Mouse (Mus musculus): ENCODE measurements around the gene Gramd1c.
A peak's percentile ranks its signal among the peaks of the same experiment; 100 is the strongest.

The Gramd1c gene

DNA sequence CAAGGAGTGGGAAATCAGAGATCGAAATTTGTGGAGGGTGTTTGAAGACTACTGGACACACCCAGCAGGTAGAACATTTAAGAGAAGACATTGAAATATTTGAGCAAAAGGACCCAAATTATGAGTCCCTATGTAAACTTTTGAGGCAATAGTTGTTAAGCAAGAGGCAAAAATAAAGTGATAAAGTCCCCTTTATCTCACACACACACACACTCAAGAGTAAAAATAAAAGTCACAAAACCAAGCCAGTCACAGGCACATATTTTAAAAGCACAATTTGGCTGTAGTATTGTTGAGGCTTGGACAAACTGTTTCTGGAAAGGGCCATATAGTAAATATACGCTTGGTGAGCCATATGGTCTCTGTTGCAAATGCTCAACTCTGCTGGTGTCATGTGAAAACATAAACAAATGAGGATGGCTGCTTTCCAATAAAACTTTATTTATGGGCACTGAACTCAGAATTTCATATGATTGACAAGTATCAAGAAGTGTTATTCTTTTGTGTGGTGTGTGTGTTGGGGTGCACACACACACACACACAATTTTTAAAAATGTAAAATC, 44.1 kb downstream of the Gramd1c start:
- DNase-seq (ENCODE audit: low spot score): no peak

DNA sequence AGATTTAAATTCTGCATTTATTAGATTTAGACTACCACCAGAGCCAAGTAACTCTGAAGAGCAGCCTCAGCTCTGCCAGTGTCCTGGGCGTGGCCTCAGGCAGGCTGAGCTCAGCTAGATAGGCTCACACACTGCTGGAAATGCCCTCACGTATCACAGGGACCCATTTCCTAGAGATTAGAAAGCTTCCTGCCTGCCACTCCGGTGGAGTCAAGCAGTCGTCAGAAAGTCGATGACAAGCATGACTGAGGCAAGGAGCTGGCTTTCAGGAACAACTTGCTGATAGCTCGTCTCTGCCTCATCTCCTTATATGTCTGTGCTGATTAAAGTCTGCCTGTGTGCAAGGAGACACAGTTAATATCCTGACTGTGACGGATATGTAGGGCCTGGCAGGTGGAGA, 44.8 kb downstream of the Gramd1c start:
- no peak for DNase-seq (ENCODE audit: low spot score)

DNA sequence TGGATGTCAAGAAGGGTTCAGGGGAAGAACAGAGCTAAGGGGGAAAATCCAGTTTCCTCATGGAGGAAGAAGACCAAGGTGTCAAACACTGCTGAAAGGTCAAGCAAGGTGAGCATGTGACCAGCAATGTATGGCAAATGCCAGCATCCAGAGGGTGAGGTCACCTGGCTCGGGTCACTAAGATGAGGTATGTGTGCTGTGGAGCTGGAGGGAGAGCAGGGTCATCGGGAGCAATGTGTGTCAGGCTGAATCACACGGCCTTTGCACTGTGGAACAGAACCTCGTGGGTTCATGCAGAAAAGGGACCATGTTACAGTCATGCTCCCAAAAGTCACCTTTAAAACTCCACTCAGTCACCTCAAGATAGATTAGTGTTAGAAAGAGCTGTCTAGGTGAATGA, 45.4 kb downstream of the Gramd1c start:
- no peak for DNase-seq (ENCODE audit: low spot score)

DNA sequence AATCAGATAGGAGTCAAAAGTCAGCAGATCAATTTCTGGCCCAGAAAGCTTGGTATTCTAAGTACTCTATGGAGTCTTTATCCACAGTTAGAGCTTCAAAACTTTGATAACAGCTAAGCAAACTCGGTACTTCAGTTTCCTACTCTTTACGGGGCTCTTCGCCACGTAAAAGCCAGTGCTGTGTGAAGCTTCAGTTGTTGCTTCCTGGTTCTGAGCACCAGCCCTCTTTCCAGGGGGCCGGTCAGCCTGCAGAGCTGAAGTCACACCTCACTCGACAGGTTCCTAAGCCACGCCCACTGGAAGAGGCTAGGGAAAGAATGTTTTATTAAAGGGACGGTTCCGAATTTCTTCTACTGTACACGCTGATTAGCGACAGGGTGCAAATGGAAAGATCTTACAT, 47.0 kb downstream of the Gramd1c start:
- DNase-seq (ENCODE audit: low spot score): peak; percentile 35

DNA sequence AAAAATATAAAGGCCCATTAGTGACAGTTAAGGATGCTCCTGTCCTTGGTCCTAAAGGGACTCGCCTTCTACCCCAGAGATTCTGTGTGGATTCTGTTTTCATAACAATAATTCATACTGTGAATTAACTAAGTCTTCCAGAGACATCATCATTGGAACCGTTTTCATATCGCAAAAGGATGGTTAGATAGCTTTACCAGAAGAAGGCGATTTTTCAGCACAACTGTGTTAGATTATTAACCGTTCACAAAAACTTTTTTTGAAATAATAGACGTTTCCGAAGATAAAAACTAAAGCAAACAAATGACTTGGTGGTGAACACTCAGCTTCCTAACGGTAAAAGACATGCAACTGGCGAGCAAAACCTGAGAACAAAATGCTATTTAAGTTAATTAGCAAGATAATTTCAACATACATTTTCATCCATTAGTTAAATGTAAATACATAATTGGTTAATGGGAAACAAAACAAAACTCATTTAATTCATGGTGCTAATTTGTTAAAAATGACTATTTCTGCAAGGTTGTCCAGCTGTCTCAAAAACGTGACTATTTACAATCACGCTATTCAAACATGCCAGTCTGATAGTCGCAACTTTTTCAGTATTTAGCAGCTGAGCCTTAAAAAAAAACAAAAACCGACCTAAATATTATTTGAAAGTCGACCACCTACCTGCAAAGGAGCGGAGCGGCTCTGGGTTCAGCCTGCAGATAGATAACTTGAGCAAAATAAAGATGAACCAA, 47.6 kb downstream of the Gramd1c start:
- no peak for DNase-seq (ENCODE audit: low spot score)

DNA sequence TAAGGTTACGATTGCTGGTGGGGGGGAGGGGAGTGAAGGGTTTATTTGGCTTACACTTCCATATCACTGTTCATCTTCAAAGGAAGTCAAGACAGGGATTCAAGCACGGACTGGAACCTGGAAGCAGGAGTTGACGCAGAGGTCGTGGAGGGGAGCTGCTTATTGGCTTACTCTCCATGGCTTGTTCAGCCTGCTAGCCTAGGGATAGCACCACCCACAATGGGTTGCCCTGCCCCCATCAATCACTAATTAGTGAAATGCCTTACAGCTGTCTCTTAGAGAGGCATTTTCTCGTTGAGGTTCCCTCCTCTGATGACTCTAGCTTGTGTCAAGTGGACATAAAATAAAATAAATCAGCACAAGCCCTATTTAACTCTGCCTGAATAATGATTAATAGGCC, 52.1 kb downstream of the Gramd1c start:
- DNase-seq (ENCODE audit: low spot score): no peak

DNA sequence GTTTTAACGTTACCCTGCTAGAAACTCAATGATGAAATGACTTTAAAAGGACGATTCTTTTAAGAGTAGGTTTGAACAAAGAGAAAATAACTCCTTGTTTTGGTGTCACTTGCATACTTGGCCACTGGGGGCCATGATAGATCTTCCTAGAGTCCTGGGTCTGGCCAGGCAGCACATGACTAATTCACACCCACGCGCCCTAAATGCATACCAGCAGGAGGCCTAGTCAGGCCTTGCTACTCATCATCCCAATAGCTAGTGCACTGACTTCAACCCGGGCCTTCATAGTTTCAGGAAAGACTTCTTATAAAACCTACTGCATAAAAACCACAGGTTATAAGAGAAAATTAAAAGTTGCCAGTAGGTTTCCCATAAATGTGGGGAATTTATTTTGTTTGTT, 61.1 kb downstream of the Gramd1c start:
- no peak for DNase-seq (ENCODE audit: low spot score)

- DNase-seq (ENCODE audit: low spot score): no peak
These were observed 63.6 kb downstream of the Gramd1c start for GRCm38 (mm10) chr16:43999541-43999940.

GRCm38 (mm10) chr16:43999111-43999510, 64.0 kb downstream of the Gramd1c start:
- no peak for DNase-seq (ENCODE audit: low spot score)

DNA sequence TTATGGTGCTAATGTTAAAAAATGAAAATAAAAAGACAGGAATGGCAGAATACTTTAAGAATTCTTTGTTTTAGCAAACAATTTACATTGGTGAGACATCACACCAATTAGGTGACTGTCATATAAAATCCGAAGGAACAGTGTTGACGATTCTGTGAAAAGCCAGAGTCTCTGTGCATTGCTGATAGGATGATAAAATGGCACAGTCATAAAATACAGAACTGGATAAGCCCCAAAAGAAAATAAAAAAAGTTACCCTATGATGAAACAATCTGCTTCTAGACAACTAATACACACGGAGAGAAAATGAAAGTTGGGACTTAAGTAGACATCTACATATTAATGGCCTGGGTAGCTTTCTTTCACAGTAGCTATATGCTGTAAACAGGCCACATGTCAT, 68.5 kb downstream of the Gramd1c start:
- no peak for DNase-seq (ENCODE audit: low spot score)

- DNase-seq (ENCODE audit: low spot score): no peak
These were observed 76.8 kb downstream of the Gramd1c start for GRCm38 (mm10) chr16:43986299-43986698.

DNA sequence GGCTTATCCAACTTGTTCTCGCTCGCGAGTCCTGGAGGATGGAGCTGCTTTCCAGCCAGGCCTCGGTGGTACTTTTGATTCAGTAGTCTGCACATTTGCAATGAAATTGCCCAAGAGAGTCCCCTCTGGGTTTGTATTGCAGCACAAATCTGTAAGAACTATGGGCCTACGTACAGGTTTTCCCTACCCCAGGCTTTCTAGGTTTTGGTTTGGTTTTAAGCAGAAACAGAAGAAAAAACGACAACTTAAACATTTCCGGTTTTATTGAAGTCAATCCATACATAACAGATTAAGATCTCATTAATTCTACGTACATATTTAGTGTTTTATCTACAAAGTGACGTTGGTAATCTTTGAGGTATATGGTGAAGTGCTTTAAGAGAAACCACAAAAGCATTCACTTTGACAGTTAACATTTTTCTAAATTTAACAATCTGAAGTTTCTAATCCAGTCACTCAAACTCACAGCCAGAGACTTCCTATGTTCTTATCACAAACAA, 83.0 kb downstream of the Gramd1c start:
- DNase-seq (ENCODE audit: low spot score): no peak

DNA sequence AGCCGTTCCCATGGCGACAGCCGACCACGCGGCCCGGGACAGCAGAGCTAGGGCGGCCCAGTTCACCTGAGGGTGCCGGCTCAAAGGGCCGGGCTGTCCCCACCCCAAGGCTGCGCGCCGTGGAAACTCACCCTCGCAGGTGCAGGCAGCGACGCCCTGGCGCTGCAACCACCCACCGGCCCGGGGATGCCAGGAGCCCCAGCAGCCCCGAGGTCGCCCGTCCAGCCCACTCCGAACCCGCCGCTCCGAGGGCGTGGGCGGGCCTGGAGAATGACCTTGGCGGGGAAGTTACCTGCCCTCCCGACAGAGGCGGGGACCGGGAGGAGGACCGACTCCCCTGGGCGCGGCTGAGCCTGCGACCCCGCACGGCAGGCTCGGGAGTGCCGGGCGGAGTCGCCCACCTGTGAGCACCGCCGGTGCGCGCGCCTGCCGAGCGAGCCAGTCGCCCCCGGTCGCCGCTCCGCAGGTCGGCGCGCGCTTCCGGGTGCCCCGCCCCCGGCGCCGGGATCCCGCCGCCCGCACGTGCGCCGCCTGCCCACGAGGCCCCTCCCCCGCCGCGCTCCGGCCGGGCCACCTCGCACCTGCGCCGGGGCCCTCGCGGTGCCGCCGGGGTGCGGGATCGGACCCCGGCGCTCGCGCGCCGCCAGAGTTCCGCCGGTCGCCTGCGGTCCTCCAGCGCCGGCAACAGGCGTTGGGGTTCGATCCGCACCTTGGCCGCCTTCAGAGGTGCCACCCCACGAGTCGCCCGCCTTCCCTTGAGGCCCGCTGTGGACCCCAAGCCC, 83.6 kb downstream of the Gramd1c start, which contains the start of gene Zdhhc23:
TSS of gene Zdhhc23 (minus strand) at position 464 of the 782 bp plus-strand sequence.
- peak; percentile 13 for DNase-seq (ENCODE audit: low spot score)

DNA sequence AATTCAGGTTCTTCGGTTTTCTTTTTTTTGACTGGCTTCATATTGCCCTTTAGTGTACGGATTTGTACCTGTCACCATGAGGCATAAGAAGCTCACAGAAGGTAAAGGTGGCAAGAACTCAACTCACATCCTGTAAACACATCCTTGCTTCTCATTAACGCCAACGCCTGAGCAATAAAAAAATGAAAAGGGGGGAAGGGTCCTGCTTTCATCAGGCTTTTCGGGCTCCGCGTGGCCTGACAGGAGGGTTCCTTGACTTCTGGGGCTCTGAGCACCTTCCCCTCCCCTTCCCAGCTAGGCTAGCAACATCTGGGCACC, 84.2 kb downstream of the Gramd1c start:
- DNase-seq (ENCODE audit: low spot score): no peak

DNA sequence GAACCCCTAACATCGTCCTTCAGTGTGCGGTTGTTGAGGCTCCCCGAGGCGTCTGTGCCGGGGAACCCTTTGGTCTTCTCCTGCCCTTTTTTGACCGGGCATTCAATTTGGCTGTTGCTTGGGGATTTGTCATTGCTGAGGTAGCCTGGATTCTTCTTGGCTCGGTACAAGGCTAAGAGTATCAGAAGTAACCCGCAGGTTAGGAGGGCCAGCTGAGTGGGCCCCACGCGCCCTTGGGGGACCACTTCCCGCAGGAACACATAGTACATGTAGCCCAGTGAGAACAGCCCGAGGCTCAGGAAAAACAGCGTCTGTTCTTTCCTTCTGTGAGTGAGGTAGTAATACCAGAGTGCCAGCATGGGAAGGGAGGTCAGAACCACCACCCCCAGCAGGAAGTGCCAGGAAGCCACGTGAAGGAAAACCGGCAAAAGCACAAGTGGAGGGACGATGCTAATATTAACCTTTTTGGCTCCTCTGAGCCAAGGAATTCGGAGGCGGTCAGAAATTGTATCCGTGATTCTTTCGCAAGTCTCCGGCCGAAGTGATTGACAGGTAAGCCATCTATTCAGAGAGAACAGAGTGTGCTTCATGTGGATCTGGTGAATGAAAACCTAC, 89.4 kb downstream of the Gramd1c start:
- no peak for DNase-seq (ENCODE audit: low spot score)

DNA sequence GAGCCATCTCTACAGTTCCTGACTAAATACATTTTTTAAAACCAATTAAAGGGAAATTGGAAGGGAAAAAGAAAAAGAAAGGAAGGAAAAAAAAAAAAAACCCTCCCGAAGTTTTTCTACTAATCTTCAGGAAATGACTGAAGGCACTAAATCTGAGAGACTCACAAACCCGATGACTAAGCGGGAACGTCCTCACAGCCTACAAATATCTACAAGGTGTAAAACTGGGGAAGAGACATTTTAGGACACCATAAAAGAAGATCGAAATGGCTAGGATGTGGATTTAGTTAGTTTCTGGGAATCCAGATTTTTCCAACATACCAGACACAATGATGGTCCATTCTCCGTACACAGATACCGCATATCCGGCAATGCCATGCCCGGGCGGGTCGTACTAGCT, 90.0 kb downstream of the Gramd1c start:
- DNase-seq (ENCODE audit: low spot score): no peak

DNA sequence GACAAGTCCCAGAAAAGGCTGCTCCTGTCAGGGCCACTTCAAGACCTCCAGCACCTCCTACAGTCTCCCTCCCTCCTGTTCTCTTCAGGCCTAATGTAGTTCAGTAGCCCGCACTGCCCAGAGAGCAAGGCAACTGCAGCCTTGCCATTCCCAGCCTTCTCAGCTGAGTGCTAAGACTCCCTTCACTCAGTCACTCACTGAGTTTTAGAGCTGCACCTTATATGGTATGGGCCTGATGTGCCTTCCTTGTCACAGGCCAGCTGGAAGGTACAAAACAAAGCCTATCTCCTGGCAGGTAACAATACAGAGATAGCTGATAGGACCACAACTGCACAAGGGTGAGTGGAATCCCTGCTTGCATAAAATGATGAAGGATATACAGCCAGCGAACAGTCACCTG, 90.8 kb downstream of the Gramd1c start:
- no peak for DNase-seq (ENCODE audit: low spot score)

- DNase-seq (ENCODE audit: low spot score): no peak
These were observed 91.4 kb downstream of the Gramd1c start for GRCm38 (mm10) chr16:43971741-43972140.

DNA sequence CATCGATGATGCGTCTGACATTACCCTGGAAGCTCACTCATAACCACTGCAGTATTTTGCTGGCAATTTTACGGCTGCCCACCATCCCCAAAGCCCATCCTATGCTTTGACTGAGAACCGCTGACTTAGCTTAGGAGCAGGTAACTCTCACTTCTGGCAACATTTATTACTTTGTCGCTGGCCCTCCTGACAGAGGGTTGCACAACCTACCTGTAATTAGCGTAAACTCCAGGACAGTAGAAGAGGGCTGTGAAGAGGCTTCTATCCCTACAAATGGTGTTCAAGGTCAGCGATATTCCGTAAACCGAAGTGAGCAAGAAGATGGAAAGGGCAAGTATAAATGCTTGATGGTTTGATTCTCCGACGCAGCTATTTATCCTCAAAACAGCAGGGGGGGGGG, 92.0 kb downstream of the Gramd1c start:
- no peak for DNase-seq (ENCODE audit: low spot score)

GRCm38 (mm10) chr16:43970426-43970825, 92.7 kb downstream of the Gramd1c start:
- no peak for DNase-seq (ENCODE audit: low spot score)

DNA sequence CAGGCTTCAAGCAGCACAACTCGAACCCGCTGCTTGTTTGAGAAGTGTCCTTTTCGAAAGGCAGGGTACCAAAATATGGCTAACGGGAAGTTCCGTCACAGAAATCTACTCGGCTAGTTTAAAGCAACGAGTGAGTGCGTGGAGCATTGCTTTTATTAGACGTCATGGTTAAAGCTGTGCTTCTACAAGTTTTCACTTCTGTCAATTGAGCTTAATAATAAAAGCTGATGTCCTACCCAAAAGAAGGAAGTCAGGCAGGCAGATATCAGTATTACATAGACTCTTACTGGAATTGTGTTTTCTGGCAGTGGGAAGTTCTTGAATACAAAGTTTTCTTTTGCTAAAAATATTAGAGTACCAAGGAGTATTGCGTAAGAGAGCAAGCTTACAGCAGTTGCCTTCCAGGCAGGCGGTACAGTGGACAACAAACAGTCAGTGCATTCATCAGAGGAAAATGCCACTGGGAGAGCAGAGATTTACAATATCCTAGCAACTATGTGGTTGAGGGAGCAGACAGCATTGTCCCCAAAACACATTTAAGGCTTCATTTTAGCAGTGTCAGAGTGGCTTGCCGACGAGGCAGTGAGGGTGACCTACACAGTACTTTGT, 97.3 kb downstream of the Gramd1c start:
- DNase-seq (ENCODE audit: low spot score): no peak

DNA sequence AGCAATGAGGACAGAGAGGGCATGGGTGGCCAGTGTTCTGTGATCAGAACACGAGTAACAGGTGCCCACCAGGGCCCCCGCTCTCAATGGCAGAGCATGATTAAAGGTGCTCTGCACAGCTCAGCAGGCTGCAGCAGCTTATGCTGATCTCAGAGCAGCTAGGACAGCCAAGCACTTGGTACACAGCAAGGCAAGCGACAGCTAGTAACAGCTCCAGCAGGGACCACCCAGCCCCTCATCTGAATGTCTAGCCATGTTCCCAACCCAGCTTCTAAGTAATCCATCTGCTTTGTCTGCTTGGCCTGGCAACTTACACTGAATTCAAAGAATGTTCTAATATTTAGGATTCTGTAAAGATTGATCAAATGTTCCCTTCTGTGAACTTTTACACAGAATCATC, 99.4 kb downstream of the Gramd1c start:
- DNase-seq (ENCODE audit: low spot score): no peak

Measured in ovary, adult 18-20 months (tissue).